Mouse (Mus musculus) 3134 (cell line): ENCODE data around the gene Rpl41.
"Not testable (repeated sequence)": the region's sequence is repeated elsewhere in the genome, so short reads cannot be mapped to it uniquely, and the experiment has no call there.

Experiments
- DNase-seq: peaks from one replicate; pipeline ENCODE4 v3.0.0-alpha.2; 2011; ENCODE audit warnings: low spot score; ENCODE audit not compliant: insufficient read length; ENCODE audit errors: extremely low read depth

The Rpl41 gene

DNA sequence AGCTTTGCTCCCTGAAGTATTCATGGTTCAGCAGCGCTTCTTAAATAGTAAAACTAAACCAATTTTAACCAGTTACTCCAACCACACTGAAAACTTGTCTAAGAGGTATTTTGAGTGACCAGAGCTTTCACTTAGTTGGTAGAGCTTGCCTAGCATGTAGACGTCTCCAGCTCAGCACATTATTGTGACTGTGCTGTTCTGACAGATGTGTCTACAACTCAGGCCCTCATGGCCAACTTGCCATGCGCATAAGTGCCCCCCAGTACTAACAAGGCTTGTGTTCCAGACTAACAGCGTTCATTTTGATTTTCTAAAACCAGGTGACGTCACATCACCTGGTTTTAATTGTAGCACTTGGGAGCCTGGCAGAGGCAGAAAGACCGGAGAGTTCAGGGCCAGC lies 7.9 kb upstream of the Rpl41 start:
- no peak for DNase-seq

- DNase-seq: peak; percentile 42
Observed at GRCm38 (mm10) chr10:128556286-128556685, 7.2 kb upstream of the Rpl41 start.

DNA sequence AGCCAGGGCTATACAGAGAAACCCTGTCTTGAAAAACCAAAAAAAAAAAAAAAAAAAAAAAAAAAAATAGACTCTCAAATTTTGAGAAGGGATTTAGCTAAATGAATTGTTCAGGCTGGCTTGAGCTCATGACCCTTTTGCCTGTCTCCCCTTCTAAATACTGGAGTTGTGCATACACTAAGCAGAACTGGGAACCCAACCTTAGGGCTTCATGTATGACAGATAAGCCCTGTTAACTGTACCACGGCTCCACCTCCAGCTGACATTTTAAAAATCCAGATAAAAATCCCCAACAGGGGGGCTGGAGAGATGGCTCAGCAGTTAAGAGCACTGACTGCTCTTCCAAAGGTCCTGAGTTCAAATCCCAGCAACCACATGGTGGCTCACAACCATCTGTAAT lies 6.5 kb upstream of the Rpl41 start:
- DNase-seq: not testable (repeated sequence)

GRCm38 (mm10) chr10:128550144-128550823 lies 1.2 kb upstream of the Rpl41 start:
- DNase-seq: not testable (repeated sequence)

- not testable (repeated sequence) for DNase-seq
Observed at GRCm38 (mm10) chr10:128549682-128550057, 565 bp upstream of the Rpl41 start.

- DNase-seq: peak; percentile 32
Observed at GRCm38 (mm10) chr10:128548051-128548791, 884 bp downstream of the Rpl41 start.

GRCm38 (mm10) chr10:128547361-128548032 lies 1.6 kb downstream of the Rpl41 start, which contains the start of gene Zc3h10:
Gene Zc3h10 (minus strand): TSS chr10:128547774.
- DNase-seq: peak; percentile 96

DNA sequence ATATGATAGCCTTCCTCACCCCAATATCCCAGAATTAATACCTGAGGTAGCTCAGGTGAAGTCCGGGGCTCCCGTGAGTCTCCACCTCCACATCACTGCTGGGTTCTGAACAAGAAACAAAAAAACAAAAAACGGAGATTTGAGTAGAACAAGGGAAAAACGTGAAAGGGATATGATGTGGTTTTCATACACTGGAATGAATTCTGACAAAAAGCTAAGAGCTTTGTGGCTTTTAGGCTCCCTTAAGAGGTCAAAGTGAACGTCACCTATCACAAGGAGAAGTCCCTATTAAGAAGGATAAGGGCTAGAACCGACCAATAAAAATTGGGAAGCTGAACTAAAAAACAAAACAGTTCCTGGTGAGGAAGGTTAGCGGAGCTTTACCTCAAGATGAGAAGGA lies 2.3 kb downstream of the Rpl41 start:
- DNase-seq: no peak

DNA sequence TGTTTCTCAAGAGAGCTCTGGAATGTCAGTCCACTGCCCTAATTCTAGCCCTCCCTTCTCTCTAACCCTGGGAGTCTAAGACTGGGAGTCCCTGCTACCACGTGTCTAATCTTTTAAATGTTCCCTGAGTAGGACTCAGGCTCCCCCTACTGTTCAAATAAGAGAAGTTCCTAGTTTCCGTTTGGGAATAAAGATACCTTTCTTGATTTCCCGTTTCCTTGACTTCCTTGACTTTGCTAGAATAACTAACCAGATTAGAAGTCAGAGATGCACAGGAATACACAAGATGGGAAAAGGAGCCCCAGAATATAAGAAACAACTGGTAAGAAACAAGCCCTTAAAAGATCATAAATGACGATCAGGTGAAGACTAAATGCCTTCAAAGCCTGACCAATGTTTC lies 2.7 kb downstream of the Rpl41 start:
- peak; percentile 44 for DNase-seq

- DNase-seq: no peak
Observed at GRCm38 (mm10) chr10:128545570-128545898, 3.6 kb downstream of the Rpl41 start.

DNA sequence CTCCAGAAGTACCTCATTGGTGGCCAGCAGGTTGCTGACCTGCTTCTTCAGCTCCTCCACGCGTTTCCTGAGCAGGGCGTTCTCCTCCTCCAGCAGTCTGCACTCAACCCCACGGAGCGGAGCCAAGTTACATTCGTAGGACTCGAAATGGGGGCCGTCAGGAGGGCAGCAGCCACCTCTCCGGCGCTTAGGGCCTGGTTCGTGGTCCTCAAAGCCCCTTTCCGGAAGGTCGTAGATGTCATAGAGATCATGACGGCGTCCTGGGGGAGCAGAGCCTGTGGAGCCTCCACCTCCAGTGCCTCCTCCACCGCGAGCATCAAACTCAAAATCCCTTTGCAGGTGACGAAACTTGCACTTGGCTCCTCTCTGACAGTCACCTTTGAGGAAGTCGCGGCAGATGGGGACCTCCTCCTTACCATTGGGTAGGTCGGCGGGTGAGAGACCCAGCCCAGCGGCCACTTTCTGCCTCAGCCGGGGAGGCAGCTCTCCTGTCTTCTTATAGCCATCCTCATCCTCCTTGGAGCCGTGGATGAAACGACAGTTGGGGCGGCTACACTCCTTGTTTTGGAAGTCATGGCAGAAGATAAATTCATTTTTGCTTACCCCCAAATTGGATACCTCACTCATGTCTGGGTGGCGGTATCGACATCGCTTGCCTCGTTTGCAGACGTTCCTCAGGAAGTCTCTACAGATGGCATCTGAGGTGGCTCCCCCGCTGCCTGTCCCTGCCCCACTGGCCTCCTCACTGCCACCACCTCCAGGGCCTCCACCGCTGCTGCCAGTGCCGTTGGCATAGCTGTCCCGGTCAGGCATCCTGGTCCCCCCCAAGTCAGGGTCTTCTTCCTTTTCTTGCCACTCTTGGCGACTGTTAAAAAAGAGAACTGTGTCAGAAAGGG lies 4.2 kb downstream of the Rpl41 start:
- DNase-seq: no peak

DNA sequence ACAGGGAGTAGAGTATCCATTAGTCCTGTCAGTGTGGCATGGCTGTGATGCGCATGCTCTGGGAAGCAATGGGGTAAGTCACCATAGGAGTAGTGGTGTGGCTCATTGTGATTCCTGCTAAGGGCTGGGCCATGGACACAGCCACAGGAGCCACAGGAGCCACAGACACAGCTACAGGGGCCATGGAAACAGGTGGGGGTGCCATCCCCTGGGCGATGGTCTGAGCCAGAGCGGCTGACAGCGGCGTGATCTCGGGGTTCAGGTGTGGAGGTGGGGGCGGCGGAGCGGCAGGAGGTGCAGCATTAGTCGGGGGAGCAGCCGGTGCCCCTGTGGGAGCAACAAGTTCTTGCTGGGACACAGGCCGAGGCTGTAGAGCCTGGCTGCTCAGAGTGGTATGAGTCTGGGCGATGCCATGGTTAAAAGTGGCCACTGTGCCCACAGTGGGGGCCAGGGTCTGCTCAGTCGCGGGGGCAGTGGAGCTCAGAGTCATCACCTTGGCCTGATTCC lies 4.9 kb downstream of the Rpl41 start:
- no peak for DNase-seq

- DNase-seq: no peak
Observed at GRCm38 (mm10) chr10:128543100-128543499, 6.0 kb downstream of the Rpl41 start.

DNA sequence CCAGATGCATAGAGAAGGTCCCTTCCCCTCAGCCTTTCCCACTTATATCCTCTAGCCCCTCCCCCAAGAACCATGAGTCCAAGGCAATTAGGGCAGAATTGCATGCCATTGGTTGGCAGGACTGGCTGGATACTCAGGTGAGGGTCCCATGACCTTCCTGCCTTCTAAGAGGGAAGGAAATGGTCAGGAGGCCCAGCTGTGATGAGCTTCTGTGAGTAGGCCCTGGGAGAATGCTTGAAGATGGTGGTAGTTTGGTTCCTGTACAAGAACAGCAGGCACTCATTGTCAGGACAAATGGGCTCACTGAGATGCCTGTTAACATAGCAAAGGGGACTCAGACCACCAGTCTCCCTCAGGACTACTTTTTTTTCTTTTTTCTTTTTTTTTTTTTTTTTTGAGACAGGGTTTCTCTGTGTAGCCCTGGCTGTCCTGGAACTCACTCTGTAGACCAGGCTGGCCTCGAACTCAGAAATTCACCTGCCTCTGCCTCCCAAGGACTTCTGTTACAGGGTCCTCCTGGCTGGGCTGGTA lies 10.7 kb downstream of the Rpl41 start:
- no peak for DNase-seq

DNA sequence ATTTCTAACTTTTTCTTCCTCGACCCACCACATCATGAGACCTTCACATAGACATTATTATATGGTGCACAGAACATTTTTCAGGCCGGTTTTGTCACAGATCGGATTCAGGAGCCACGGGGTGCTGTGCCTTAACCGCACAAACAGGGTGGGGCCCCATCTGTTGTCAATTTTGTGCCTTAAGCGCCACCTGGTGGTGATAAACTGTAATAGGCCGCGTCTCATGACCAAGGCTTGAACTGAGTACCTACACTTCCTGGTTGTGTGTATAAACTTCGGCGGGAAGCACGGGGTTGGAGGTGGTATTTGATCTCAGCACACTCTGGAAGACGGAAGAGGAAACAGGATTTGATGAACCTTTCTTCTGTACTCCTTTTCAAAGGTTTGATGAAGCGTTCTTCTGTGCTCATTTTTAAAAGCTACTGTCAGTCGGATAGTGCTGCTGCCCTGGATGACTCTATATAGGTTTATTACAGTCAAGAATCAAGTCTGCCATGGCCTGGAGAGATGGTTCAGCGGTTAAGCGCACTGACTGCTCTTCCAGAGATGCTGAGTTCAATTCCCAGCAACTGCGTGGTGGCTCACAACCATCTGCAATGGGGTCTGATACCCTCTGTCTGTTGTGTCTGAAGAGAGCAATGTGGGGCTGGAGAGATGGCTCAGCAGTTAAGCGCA lies 12.7 kb downstream of the Rpl41 start:
- peak; percentile 75 for DNase-seq

DNA sequence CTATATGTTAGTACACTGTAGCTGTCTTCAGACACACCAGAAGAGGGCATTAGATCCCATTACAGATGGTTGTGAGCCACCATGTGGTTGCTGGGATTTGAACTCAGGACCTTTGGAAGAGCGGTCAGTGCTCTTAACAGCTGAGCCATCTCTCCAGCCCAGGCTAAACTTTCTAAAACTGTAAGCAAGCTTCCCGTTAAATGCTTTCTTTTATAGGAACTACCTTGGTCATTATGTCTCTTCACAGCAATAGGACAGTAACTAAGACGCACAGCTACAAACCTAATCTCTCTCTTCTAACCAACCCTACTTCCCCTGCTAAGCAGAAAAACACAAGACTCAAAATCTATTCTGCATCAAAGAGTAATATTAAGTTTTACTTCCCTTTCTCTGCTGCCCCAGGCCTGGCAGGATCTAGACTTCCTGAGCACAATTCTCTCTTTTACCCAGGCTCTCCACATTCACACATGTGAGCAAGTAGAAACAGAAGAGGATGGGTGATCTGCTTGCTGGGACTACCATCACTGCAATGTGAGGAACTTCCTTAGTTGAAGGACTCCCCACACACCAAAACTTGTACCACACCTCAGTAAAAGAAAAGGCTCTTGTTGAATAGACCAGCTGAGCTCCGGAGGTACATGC lies 13.4 kb downstream of the Rpl41 start:
- no peak for DNase-seq

DNA sequence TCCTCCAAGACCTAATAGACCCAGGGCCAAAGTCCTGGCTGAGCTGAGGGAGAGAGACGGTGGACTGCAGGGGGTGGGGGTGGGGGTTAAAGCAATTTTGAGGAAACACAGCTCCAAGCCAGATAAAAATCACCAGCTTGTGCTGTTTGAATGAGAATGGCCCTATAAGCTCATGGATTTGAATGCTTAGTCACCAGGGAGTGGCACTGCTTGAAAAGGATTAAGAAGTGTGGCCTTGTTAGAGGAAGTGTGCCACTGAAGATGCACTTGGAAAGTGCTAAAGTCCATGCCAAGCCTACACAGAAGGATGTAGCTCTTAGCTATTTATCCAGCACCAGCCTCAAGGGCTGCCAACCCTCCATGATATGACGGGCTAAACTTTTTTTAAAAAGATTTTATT lies 13.9 kb downstream of the Rpl41 start:
- DNase-seq: no peak

GRCm38 (mm10) chr10:128526366-128527356 lies 22.4 kb downstream of the Rpl41 start:
- DNase-seq: no peak
